Mouse (Mus musculus) liver, embryonic 14.5 days (tissue): ENCODE measurements around the gene Cdk8.

Experiments
- CTCF ChIP-seq: IDR thresholded peaks from 2 replicates; pipeline ENCODE4 v1.5.1; 2016; ENCODE audit warnings: antibody characterized with exemption, low read depth, control low read depth
- EP300 ChIP-seq: IDR thresholded peaks from 2 replicates; pipeline ENCODE4 v1.6.1; 2016; ENCODE audit warnings: antibody characterized with exemption, low read depth

DNA sequence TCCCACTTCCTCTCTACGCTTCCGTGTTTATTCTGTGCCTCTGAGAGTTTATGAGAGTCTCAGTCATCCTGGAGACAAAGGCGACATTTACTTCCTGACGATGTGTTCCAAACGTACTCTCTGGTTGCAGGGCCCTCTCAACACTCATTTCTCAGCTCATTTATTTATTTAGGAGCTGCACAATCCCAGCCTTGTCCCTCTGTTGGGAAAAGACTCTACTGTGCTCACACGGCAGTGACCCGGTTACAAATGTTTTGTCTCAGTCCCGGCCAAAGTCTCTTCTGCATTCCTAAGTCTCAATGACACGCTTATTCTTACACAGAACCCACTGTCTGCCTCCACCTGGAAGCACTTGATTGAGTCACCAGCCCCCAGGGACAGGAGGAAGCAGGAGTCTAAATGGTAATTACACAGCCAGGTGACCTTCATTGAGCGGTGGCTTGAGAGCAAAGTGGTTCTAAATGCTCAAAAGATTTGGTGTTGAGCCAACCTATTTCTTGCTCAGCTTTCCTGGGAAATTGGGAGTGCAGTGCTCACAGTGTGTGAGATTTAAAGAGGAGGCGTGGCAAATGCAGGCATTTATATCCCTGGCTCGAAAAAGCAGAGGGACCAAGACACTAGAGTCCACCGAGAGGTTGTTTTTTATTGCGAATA is 84.4 kb downstream of the Cdk8 start:
- no peak for TF ChIP-seq CTCF
- no peak for TF ChIP-seq EP300
